Mouse (Mus musculus) c-Kit-negative CD71-positive TER-119-positive erythroid progenitor cells, embryonic 14.5 days (primary cell): ENCODE data around the gene Brd1.
"Not testable (repeated sequence)": the region's sequence is repeated elsewhere in the genome, so short reads cannot be mapped to it uniquely, and the experiment has no call there.

Experiments
- DNase-seq: peaks from one replicate; pipeline ENCODE4 v3.0.0-alpha.2; 2013; ENCODE audit warnings: low read depth, low spot score

Gene Brd1

GRCm38 (mm10) chr15:88730717-88731116 lies 3.3 kb downstream of the Brd1 start:
- no peak for DNase-seq

GRCm38 (mm10) chr15:88727204-88727603 lies 6.8 kb downstream of the Brd1 start:
- no peak for DNase-seq

GRCm38 (mm10) chr15:88725036-88725435 lies 9.0 kb downstream of the Brd1 start:
- DNase-seq, result no peak

GRCm38 (mm10) chr15:88724311-88724710 lies 9.7 kb downstream of the Brd1 start:
- DNase-seq, result no peak

GRCm38 (mm10) chr15:88723205-88723604 lies 10.8 kb downstream of the Brd1 start:
- no peak for DNase-seq

- DNase-seq, result no peak
Observed at GRCm38 (mm10) chr15:88717239-88717638, 16.8 kb downstream of the Brd1 start.

- no peak for DNase-seq
Observed at GRCm38 (mm10) chr15:88716350-88716749, 17.7 kb downstream of the Brd1 start.

- no peak for DNase-seq
Observed at GRCm38 (mm10) chr15:88714021-88714589, 19.9 kb downstream of the Brd1 start.

- no peak for DNase-seq
Observed at GRCm38 (mm10) chr15:88712501-88712900, 21.5 kb downstream of the Brd1 start.

GRCm38 (mm10) chr15:88709878-88710277 lies 24.2 kb downstream of the Brd1 start:
- no peak for DNase-seq

GRCm38 (mm10) chr15:88708657-88709511 lies 25.1 kb downstream of the Brd1 start:
- no peak for DNase-seq

- no peak for DNase-seq
Observed at GRCm38 (mm10) chr15:88708204-88708603, 25.8 kb downstream of the Brd1 start.

- DNase-seq, result not testable (repeated sequence)
Observed at GRCm38 (mm10) chr15:88706987-88707386, 27.0 kb downstream of the Brd1 start.

- no peak for DNase-seq
Observed at GRCm38 (mm10) chr15:88706320-88706719, 27.7 kb downstream of the Brd1 start.

- DNase-seq, result no peak
Observed at GRCm38 (mm10) chr15:88704284-88704683, 29.7 kb downstream of the Brd1 start.

- no peak for DNase-seq
Observed at GRCm38 (mm10) chr15:88702501-88702900, 31.5 kb downstream of the Brd1 start.

GRCm38 (mm10) chr15:88700759-88701158 lies 33.3 kb downstream of the Brd1 start:
- DNase-seq, result no peak

GRCm38 (mm10) chr15:88699508-88699907 lies 34.5 kb downstream of the Brd1 start:
- DNase-seq, result no peak

GRCm38 (mm10) chr15:88697586-88697985 lies 36.4 kb downstream of the Brd1 start:
- DNase-seq, result no peak

GRCm38 (mm10) chr15:88696055-88696454 lies 38.0 kb downstream of the Brd1 start:
- no peak for DNase-seq

GRCm38 (mm10) chr15:88694033-88694432 lies 40.0 kb downstream of the Brd1 start:
- no peak for DNase-seq

GRCm38 (mm10) chr15:88692720-88693119 lies 41.3 kb downstream of the Brd1 start:
- DNase-seq, result no peak

GRCm38 (mm10) chr15:88691129-88691528 lies 42.9 kb downstream of the Brd1 start:
- no peak for DNase-seq
